Mouse (Mus musculus) cerebellum, postnatal 14 days (tissue): Measurements from ENCODE around the gene Klk1b16.
"Not testable (repeated sequence)": the region's sequence is repeated elsewhere in the genome, so short reads cannot be mapped to it uniquely, and the experiment has no call there.

ENCODE experiments used
- DNase-seq, 2 experiments: peaks; one replicate each; pipeline ENCODE4 v3.0.0; 2021; ENCODE audit warnings: mixed read lengths in 2 of 2

Gene Klk1b16

DNA sequence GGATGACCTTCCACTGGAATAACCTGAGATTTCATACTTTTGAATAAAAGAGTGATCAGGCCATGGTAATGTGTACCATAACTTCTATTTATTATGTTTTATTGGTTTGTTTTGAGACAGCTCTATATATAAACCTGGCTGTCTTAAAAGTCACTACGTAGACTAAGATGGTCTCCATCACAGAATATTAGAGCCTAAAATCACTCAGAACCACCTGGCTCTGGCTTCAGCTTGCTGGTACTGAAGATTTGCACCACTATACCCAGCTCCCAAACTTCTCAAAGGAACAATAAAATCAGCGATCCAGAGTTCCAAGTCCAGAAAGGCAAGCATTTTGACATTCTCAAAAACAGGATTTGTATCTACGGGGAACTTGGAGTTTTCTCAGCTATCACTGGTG, at the start of gene Klk1b16:
Gene Klk1b16 (plus strand): TSS at position 301 of the 400 bp plus-strand sequence.
- no peak for DNase-seq

GRCm38 (mm10) chr7:44096111-44096510, 40.5 kb upstream of the Klk1b16 start:
- no peak for DNase-seq

DNA sequence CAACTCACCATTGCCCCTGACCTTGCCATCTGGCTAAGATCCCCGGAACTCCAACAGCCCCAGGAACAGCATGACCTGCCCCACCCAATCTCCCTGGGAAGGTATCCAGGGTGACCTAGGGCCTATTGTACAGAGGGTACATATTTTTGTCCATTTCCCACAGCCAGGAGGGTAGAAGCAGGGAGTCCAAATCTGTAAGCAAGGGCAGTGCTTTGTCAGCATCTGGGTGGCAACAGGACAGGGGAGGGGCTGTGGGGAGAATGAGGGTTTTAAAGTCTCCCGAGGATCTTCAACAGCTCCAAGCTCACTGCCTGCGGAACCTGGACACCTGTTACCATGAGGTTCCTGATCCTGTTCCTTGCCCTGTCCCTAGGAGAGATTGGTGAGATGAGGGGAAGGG, 34.5 kb upstream of the Klk1b16 start, which contains the start of gene Klk1b21:
Gene Klk1b21 (plus strand): TSS at position 301 of the 400 bp plus-strand sequence.
- DNase-seq: not testable (repeated sequence)

DNA sequence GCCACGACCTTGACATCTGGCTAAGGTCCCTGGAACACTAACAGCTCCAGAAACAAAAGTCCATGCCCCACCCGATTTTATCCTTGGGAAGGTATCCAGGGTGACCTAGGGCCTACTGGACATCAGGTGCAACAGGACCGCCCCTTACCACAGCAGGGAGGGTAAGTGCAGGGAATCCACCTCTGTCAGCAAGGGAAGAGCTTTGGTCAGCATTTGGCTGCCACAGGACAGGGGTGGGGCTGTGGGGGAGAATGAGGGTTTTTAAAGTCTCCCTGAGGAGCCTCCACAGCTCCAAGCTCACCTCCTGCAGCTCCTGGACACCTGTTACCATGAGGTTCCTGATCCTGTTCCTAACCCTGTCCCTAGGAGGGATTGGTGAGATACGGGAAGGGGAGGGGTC, 24.2 kb upstream of the Klk1b16 start, which contains the start of gene Klk1b22:
Gene Klk1b22 (plus strand): TSS at position 301 of the 400 bp plus-strand sequence.
- no peak for DNase-seq

GRCm38 (mm10) chr7:44123445-44123844, 13.1 kb upstream of the Klk1b16 start:
- DNase-seq: no peak

DNA sequence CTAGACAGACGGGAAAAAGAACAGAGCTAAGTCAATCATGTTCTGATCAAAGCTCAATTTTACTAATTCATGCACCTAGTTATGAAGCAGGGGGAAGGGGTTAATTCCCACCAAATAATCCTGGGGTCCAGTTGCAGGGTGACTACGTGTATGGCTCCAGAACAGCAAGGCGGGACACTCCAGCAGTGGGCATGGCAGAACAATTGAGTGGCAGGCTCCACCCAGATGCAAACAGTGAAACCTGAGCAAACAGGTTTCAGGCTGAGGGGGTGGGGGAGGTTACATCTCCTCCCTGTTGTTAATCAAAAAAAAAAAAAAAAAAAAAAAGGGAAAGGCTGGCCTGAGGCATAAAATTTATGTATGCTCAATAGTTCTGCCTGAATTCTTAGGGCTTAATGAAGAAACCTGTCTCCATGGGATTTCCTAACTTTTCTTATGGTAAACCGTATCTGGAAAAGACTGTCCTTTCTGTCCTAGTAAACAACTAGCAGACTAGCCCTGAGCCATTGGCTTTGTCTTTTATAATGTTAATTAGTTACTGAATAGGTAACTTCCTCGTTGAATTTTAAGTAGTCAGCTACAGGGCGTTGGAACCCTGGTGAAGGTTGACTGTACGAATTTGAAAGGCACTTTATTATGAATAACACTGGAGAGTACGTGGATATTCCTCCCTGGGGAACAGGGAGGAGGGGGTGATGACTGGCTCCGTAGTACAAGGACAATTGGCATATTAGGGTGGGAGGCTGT, 42.9 kb downstream of the Klk1b16 start:
- no peak for DNase-seq

DNA sequence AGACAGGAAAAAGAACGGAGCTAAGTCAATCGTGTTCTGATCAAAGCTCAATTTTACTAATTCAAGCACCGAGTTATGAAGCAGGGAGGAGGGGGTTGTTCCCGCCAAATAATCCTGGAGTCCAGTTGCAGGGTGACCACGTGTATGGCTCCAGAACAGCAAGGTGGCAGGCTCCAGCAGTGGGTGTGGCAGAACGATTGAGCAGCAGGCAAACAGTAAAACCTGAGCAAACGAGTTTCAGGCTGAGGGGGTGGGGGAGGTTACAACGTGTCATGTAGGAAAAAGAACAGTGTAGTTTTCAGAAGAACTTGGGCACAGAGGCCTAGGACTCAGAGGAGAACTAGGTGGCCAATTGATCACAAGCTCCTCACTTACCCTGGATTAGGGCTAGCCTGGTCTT, 49.9 kb downstream of the Klk1b16 start:
- DNase-seq: not testable (repeated sequence)

GRCm38 (mm10) chr7:44187936-44188335, 51.4 kb downstream of the Klk1b16 start, which contains the start of gene Klk1b24:
Gene Klk1b24 (plus strand): TSS chr7:44188236.
- DNase-seq: not testable (repeated sequence)
